Mouse (Mus musculus) mature B cell (primary cell): ENCODE data around the gene Rcan1.
"Not testable (repeated sequence)": the region's sequence is repeated elsewhere in the genome, so short reads cannot be mapped to it uniquely, and the experiment has no call there.

Experiments
- in situ Hi-C: fragments of 300-500 bp; cut with MboI; formaldehyde crosslinking; loops from 2 replicates; pipeline ENCODE4 v1.14.3; 2019

Gene Rcan1

DNA sequence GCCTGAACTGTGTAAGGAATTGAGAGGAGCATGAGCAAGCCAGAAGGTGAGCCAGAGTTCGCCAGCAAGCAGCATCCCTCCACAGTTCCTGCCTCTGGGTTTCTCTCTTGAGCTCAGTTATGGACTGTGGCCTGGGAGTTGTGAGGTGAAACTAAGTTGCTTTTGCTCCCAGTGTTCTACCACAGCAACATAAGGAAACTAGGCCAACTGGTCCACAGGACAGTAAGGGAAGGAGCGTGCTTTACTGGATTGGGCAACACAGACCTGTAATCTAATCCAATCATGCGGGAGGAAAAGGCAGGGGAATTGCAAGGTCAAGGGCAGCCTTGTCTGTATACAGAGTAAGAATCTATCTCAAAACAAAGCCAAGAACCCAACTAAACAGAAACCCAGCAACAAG, 37.5 kb downstream of the Rcan1 start:
- in situ Hi-C loops: no loop called here

DNA sequence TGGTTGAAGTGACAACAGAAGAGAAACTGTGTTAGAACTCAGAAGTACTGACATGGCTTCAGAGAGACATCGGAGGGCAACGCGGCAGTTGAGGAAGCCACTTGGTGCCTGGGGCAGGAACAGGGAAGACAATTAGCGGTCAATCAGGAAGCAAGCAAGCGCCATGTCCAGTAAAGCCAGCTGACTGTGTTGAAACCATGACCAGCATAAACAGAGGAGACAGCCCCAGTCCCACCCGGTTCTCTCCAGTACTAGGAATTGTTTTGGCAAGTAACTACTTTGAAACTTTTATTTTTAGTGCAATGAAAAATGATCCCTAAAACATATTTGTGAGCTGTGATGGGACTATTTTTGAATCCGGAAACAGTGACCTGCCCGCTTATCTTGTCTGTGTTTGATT, 39.9 kb downstream of the Rcan1 start:
- in situ Hi-C loops: no loop called here

DNA sequence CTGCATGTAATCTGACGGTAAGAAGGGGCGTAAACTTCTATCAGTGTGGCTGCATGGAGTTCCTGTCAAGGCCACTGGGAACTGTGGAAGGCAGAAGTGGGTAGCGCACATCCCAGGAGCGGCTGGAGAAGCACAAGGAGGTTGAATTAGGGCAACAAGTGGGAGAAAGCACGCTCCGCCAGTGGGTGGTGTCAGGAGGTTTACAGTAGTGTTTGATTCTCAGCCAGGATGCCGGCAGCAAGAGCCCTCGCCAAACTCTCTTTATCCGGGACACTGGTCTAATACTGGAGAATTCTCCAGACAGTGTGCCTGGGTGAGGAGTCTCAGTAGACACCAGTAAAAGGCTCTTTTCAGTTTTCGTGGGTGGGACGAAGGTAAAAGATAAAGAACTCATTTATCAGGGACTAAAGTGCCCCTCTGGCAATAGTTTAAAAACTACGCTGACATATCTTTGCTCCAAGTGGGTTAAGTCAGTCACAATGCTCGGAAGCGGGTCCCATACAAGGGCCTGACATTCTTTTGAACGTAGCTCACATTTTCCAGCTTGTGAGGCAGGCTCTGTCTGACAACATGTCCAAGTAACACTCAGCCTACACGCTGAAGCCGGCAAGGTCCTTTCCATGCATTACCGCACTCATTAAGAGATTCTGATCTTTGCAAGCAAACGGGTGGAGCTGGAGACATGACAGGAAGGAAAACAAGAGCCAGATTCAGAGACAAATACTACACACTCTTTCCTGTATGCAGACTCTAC, 42.3 kb downstream of the Rcan1 start:
- in situ Hi-C loops: no loop called here

DNA sequence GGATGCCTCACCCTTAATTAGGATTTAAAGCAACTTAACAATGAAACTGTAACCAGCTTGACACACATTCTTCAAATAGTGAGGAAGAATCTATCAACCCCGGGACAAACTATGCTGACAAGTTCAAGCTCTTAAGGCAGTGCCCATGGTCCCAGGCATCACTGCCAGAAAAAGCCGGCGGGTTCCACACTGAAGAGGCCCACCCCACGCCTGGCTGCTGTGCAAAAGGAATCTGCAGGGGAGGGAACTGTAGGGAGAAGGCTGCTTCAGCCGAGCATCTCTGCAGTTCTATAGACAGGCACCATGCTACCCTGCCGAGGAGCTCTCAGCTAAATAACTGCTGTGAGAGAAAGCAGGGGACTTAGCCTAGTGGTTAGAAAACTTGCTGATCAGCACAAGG, 44.0 kb downstream of the Rcan1 start:
- in situ Hi-C loops: no loop called here

DNA sequence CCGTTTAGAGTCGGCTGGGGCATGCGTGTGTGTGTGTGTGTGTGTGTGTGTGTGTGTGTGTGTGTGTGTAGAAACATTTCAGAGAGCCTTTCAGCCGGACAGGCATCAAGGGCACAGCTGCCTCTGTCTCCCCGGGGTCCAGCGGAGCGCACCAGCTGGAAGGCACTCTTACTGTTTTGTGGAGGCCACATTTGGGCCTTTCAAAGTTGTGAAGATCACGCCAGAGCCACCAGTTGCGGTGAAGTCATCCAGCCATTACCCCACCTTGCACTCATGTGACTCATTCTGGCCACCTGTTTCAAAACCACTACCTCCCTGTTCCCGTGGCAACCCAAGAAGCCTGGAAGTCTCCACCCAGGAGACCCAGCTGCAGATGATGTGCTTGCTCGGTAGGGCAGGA, 44.8 kb downstream of the Rcan1 start:
- in situ Hi-C loops: no loop called here

DNA sequence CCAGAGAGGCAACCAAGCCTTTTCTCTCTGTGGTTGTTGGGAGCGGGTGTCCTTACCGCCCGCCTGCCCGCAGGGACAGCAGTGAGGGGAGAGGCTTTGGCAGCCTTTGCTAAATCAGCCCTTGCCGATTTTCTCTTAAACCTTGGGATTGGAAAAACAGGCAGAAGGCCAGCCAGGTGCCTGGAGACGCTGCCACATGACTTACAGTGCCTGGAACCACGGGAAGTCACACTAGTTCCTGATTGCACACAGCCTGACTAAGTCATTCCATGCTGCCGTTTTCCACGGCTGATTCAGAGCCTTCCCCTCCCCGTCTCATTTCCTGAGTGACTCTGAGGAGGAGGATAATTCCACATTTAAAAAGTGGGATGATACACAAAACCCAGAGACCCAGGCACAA, 47.3 kb downstream of the Rcan1 start:
- in situ Hi-C loops: no loop called here

DNA sequence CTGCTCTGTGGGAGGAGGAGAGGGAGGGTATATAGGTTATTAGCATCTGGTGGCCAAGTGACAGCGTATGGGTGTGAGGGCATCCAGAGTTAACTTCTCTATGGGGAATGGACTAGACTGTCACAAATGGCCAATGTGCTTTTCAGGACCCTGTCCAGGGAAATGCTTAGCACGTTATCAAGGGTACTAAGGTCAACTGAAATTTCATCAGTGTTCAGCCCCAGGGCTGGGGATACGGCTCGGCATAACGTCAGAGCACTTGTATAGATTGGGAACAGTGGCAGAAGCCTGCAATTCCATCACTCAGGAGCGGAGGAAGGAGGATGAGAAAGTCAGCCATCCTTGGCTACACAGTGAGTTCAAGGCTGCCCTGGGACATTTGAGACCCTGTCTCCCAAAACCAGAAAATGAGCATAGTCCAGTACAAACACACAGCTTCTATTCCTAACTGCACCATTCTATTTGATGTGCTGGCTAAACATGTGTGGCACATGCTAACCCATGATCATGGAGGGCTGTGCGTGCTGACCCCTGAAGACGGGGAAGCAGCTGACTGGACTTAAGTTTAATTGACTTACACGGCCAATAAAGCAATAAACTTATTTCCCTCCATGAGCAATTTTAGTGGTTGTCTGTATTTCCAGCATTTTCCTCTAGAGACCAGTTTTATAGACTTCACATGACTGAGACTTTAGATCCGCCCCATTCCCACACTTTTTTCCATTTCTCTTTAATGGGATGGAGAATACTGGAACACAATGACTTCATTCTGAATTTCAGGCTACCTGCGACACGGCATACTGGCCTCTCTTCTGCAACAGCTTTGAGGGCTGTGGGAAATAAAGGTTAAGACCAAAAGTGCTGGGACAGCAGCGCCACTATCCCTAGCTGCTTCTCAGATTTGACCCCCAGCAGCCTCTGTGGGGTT, 48.0 kb downstream of the Rcan1 start:
- in situ Hi-C loops: no loop called here

DNA sequence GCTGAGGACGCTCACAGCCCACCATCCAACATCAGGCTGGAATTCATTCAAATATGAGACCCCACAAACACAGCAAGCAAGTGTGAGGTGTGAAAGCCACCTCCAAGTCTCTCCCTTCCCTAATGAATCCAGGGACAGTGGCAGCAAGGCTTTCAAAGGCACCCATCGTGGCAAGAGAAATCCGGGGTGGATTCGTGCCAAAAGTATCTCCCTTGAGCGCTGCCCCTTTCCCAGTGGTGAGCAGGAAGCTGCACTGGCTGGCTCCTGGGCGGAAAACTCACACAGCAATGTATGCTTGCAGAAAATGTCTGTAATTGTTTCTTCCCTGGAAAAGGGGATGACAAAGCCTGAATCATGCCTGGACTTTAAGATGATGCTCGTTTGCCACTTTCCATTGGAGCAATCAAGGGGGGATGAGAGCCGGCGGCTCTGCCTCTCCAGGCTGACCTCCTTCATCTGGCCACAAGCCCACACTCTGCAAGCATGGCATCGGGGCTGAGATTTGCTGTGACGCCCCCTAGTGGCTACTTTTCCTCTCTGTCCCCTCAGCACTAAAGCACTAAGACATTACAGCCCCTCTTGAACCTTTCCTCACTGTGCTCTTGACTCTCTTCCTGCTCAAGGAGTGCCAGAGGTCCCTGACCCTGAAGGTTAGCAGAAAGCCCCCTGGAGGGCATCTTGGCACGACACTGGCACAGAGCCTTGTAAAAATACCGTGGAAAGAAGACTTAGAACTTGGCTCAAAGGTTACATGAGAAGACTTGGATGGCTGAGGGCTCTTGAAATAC, 49.3 kb downstream of the Rcan1 start:
- in situ Hi-C loops: no loop called here

DNA sequence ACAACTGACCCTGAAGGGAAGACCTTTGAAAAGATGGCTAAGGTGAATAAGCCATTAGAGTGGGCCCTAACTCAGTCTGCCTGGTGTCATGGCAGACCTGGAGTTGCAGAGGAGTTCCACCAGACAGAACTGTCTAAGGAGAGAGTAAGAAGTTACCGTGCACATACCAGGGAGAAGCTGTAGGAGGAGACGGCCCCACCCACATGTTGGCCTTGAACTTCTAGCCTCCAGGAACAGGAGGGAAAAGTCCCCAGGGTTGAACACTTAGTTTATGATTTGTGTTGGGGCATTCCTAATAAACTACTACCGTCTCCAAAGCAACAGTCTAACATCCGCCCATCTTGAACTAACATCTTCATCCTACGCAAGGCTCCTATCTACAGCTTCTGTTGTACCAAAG, 50.0 kb downstream of the Rcan1 start:
- in situ Hi-C loops: no loop called here

DNA sequence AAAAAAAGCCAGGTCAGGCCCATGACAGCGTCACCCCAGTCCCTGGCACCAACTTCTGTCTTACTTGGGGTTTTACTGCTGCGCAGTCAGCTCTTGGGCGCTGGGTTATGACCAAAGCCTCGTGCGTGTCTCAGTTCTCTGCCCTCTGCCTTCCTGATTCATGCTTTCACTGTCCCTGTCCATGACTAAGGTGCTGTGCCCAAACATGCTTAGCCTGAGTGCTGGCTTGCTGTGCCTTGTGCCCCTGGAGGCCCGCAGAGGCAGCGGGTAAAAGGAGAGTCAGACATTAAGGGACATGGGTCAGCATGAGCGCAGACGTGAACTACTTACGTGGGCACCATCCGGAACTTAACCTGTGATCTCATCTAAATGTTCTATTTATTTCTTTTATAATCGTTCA, 51.6 kb downstream of the Rcan1 start:
- in situ Hi-C loops: no loop called here

DNA sequence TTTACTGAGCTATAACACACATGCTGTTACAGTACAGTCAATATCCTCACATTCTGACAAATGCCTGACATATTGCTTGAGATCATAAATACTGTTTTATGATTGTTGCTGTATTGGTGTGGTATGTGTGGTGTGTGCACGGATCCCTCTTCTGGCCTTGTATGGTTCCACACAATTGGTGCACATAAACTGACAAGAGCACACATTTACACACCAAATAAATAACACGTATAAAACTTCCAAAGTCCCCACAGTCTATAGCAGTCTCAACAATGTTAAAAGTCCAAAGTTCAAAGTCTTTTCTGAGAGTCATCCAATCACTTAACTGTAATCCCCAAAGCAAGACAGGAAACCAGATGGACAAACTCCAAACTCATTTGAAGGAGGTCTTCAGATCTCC, 53.4 kb downstream of the Rcan1 start:
- in situ Hi-C loops: no loop called here

DNA sequence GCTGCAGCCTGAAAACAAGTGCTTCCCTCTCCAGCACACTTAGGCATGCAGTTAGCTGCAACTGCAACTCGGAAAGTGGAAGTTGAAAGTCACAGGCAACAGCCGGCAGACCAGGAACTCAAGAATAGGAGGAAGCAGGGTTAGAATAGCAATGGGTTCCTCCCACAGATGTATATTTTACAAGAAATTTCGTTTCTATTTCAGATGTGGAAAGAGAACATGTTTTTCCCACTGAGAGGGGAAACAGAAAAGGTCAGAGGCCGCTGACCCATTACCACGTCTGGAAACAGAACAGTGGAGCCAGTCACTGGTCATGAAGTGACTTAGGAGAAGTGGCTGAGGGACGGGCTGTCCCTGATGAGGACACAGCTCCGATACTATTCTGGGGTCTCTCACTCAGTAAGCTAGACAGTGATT, 55.0 kb downstream of the Rcan1 start:
- in situ Hi-C loops: no loop called here

DNA sequence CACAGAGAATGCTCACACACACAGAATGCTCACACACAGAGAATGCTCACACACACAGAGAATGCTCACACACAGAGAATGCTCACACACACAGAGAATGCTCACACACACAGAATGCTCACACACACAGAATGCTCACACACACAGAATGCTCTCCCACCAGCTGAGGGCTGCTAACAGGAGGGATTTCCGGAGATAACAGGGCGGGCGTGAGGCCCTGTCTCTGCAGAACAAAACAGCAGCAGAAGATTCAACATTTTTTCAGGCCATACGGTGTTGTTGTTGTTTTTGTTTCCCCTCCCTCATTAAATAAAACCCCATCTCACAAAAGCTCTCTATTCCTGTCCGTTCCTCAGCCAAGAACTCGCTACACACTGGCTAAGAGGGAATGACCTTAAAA, 55.6 kb downstream of the Rcan1 start:
- in situ Hi-C loops: not testable (repeated sequence)

DNA sequence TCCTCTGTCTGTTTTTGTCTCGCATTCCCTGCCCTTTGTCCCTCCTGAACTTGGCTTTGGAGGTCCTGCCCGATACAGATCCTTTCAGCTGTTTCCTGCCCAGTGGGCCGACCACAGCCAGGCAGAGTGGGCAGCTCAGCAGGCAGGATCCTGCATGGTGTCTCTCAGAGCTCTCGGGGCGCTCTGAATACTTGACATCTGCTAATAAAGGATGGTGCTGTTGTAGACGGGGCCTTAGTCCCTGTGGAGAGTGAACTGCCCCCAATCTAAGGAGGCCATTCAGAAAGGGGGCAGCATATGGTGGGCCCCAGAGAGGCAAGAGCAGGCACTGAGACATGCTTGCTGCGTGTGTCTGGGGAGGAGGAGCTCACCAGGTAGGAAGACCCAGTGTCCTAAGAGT, 57.8 kb downstream of the Rcan1 start:
- in situ Hi-C loops: no loop called here

DNA sequence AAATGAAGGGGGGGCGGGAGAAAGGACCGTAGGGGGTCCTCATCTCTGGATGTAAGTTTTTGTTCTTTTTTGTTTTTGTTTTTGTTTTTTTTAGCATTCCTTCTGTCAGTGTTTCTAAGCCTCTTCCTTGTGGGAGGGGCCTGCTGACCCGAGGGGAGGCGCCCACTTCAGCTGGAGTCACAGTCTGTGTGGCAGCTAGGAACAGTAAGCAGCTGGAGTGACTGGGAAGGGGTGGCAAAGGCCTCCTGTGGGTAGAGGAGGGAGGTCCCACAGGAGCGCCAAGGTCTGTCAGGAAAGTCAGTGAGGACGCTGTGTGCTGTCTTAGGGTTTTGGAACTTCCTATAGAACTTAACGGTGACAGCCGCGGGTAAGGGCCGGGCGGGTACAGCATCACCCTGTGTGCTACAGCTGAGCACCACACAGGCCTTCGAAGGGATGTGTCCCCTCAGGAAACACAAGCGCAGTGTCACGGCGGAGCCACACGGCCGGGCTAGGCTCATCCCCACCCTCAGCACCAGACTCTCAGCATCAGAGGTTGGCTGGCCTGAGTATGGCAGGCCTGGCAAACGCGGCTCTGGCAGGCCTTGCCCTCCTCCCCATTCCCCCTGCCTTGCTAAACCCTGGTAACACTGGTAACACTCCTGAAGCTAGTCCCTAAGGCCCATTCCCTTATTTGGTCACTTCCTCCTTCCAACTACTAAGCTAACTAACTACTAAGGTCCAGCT, 58.5 kb downstream of the Rcan1 start:
- in situ Hi-C loops: no loop called here

DNA sequence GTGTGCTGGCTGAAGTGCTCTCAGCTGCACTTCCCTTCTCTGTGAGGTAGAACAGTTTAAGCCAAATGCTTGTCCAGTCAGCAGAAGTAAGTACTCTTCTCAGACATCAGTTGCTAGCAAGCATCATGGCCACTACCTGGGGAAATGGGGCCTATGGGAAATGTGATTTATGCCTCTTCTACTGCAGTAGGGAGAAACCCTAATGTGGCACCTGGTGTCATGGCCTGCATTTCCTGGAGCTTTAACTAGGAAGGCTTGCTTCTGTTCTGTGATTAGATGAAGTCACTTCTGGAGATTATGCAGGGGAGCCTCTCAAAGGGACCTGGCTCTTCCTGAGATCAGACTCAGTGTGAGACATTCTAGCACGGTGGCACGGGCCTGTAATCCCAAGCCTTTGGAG, 60.3 kb downstream of the Rcan1 start:
- in situ Hi-C loops: no loop called here

DNA sequence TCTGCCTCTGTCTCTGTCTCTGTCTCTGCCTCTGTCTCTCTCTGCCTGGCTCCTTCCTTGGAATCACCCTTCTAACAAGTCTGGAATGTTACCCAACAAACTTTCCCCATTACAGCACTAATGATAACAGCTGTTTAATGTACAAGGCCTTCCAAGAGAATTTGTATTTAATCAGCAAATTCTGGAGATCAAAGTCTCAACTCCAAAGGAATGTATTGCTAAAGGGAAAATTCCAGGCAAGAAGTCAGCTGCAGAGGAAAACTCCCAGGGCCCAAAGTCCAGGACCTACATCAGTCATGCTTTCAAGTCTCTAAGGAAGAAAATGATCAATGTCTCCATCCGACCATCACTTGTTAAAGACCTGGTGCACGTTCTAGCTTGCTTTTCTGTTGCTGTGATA, 62.8 kb downstream of the Rcan1 start:
- in situ Hi-C loops: no loop called here

DNA sequence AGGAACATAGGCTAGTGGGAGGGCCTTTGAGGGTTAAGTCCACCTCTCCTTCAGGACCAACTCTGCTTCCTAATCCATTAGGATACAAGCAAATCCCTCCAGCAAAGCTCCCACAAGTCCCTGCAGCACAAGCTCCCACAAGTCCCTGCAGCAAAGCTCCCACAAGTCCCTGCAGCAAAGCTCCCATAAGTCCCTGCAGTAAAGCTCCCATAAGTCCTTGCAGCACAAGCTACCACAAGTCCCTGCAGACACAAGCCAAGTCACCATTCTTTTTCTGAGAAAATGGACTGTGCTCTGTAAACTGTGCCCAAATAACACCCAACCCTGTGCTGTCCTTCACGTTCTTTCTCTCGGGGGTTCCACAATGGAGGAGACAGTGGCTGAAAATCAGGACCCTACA, 66.5 kb downstream of the Rcan1 start:
- in situ Hi-C loops: no loop called here

DNA sequence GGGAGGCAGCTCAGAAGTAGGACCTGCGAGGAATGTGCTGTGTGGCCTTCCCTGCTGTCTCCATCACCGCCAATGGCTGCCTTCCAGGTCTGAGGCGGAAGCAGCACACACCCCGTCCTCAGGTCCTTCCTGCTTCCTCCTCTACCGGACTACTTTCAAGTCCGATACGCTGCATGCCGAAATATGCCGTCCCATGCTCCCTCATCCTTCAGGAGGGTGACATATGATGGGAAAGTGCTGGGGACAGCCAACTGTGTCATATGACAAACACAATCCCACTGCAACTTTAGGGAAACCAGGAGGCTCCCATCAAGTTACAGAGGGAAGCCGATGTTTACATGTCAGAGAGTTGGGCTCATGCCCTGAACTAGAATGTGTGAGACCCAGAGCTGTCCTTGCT, 67.6 kb downstream of the Rcan1 start:
- in situ Hi-C loops: no loop called here

DNA sequence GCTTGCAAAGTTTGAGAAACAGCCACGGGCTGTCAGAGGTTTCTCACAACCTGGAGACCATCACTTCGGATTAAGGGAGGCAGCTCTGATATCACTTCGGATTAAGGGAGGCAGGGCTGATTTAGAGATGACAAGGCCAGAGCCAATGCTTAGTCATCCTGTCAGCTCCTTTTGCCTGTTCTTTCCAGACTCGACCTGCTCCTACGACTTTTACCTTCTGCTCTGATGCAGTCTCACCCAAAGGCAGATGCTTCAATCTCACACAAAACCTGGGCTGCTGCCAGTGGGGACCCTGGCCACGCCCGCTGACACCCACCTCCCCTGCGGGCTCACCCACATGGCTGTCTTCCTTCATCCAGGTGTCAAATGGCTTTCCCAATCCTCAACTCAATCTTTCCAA, 68.5 kb downstream of the Rcan1 start:
- in situ Hi-C loops: no loop called here

DNA sequence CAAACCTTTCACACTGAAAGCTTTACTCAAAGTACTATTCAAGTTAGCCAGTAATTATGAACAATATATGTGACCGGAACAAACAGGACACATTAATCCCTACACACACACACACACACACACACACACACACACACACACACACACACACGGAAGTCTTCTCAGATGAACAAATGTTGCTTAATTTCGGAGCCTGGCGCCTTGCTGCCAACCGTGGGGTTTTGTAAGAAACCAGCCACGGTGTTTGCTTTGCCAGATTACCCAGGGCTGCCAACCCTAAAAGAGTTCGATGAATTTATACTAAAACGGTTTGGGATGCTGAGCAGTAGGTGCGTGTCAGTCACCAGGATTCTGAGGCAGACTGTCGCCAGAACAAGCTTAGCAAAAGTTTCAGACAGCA, 69.5 kb downstream of the Rcan1 start:
- in situ Hi-C loops: no loop called here
